Mouse (Mus musculus): ENCODE measurements around the gene Olfr586.

DNA sequence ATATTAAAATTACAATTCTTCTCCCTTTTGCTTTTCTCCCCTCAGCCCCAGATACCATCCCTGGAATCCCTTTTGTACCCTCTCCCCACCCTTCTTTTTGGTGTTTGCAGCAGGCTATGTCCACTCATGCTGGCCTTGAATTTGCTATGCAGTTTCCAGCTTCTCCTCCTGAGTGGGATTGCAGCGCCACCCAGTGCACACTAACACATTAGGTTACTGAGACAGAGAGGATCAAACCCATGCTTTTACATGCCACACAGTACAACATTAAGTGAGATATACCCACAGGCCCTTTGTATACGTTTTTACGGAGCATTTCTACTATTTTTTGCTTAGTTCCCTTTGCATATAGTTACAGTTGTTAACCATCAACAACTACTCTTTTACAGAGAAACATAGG is 6.0 kb downstream of the Olfr586 start:
- TF ChIP-seq POLR2A (IDR thresholded peaks at IDR 0.05; ENCODE audit: insufficient read length, low read depth), result no peak
- TF ChIP-seq MYOG (IDR thresholded peaks at IDR 0.05; ENCODE audit: control insufficient read depth in 1 of 3, insufficient read depth in 1 of 3, insufficient read length in 2 of 3, low read depth in 2 of 3), result no peak
- no peak for TF ChIP-seq CEBPB (IDR thresholded peaks at IDR 0.05; ENCODE audit: insufficient read depth, poor library complexity, severe bottlenecking)
- no peak for TF ChIP-seq MYOD1 (IDR thresholded peaks at IDR 0.05; ENCODE audit: control insufficient read depth in 1 of 3, insufficient read length in 2 of 3, low read depth in 2 of 3)
- no peak for TF ChIP-seq SRF (IDR thresholded peaks at IDR 0.05; ENCODE audit: control insufficient read depth, insufficient read length, low read depth)
- no peak for TF ChIP-seq USF1 (IDR thresholded peaks at IDR 0.05; ENCODE audit: low read depth)
- no peak for TF ChIP-seq MAX (IDR thresholded peaks at IDR 0.05; ENCODE audit: low read depth)
- TF ChIP-seq TCF12 (IDR thresholded peaks at IDR 0.05; ENCODE audit: insufficient read depth, poor library complexity, severe bottlenecking), result no peak

Data from myocyte (in vitro differentiated cells).